Mouse (Mus musculus) CD8-positive naive resting alpha-beta T cell, adult 2 months (primary cell): Measurements from ENCODE around the gene Faiml.

Experiments used
- DNase-seq, 2 experiments: peaks; one replicate each; pipeline ENCODE4 v3.0.0; 2022; ENCODE audit warnings: low read depth in 2 of 2, low spot score in 2 of 2

Faiml gene

GRCm38 (mm10) chr9:99237139-99237538 lies at the start of gene Faiml:
Gene Faiml, minus strand, starts transcription at chr9:99237239.
- DNase-seq = no peak

- DNase-seq = no peak
Observed at GRCm38 (mm10) chr9:99258891-99259290, 21.9 kb upstream of the Faiml start.

- no peak for DNase-seq
Observed at GRCm38 (mm10) chr9:99256821-99257220, 19.8 kb upstream of the Faiml start.

GRCm38 (mm10) chr9:99256206-99256605 lies 19.2 kb upstream of the Faiml start:
- DNase-seq = no peak

GRCm38 (mm10) chr9:99253861-99254260 lies 16.8 kb upstream of the Faiml start:
- DNase-seq = no peak

GRCm38 (mm10) chr9:99248906-99249305 lies 11.9 kb upstream of the Faiml start:
- DNase-seq = no peak

GRCm38 (mm10) chr9:99248304-99248703 lies 11.3 kb upstream of the Faiml start:
- no peak for DNase-seq

GRCm38 (mm10) chr9:99243895-99244293 lies 6.9 kb upstream of the Faiml start:
- no peak for DNase-seq

- DNase-seq = peak; percentile 93 to 96
Observed at GRCm38 (mm10) chr9:99243190-99243894, 6.3 kb upstream of the Faiml start, which contains the start of gene Cep70. Gene Cep70, plus strand, starts transcription at chr9:99243367.

- no peak for DNase-seq
Observed at GRCm38 (mm10) chr9:99242533-99243189, 5.6 kb upstream of the Faiml start.

- DNase-seq = peak in 1 of 2 experiments; percentile 11
Observed at GRCm38 (mm10) chr9:99242035-99242434, 5.0 kb upstream of the Faiml start.

- DNase-seq = peak in 1 of 2 experiments; percentile 1
Observed at GRCm38 (mm10) chr9:99240571-99240970, 3.5 kb upstream of the Faiml start.

- no peak for DNase-seq
Observed at GRCm38 (mm10) chr9:99239256-99239655, 2.2 kb upstream of the Faiml start.

- no peak for DNase-seq
Observed at GRCm38 (mm10) chr9:99238276-99238675, 1.2 kb upstream of the Faiml start.

- DNase-seq = no peak
Observed at GRCm38 (mm10) chr9:99229450-99229849, 7.6 kb downstream of the Faiml start.

- DNase-seq = no peak
Observed at GRCm38 (mm10) chr9:99224583-99224982, 12.5 kb downstream of the Faiml start.

GRCm38 (mm10) chr9:99221636-99222035 lies 15.4 kb downstream of the Faiml start:
- no peak for DNase-seq

GRCm38 (mm10) chr9:99217999-99218719 lies 18.9 kb downstream of the Faiml start:
- DNase-seq = no peak

GRCm38 (mm10) chr9:99216182-99216581 lies 20.9 kb downstream of the Faiml start:
- DNase-seq = no peak

- no peak for DNase-seq
Observed at GRCm38 (mm10) chr9:99212643-99213042, 24.4 kb downstream of the Faiml start.

- DNase-seq = no peak
Observed at GRCm38 (mm10) chr9:99183043-99183670, 53.9 kb downstream of the Faiml start.
